7 mouse cellular contexts compared by ENCODE assay signal in genomic region chr19:4192251-4192985, GRCm38 (mm10). TPM values are rescaled to one million over a fixed set of nuclear protein-coding genes. Genes with fewer than 3 reads are reported as not detected.
DNase-seq lines count a peak whose midpoint lies in the region; ATAC-seq and TF ChIP-seq lines count a peak whose summit lies in the region.

No protein-coding gene starts in this region.

- H3K27ac ChIP-seq in spleen, adult 2 months (ENCODE audit: insufficient read depth, low read length) = peak overlapping the region; percentile 94
- peak overlapping the region; percentile 96 for H3K27ac ChIP-seq in embryonic facial prominence, embryonic 12.5 days
- H3K27ac ChIP-seq in intestine, embryonic 14.5 days (ENCODE audit: low read depth) = peak overlapping the region; percentile 89
- peak overlapping the region; percentile 95 for H3K27ac ChIP-seq in neural tube, embryonic 13.5 days (replicated peaks)

- no peak for DNase-seq in spleen, adult 2 months (ENCODE audit: low read depth in 1 of 2, low spot score in 2 of 2)
- no peak for DNase-seq in spleen, postnatal 10 days (ENCODE audit: low spot score in 2 of 2)
- DNase-seq in intestine, embryonic 14.5 days (ENCODE audit: low spot score) = no peak
- DNase-seq in urinary bladder, postnatal 25 days (ENCODE audit: low spot score) = no peak
- no peak for DNase-seq in left cerebral cortex, postnatal 36 days (ENCODE audit: low spot score in 2 of 2)

- intact Hi-C loops in left cerebral cortex, postnatal 36 days (cut with DNase I) = loop anchor here (5.0 kb wide), 1 partner anchor 65 kb away; the partner anchor contains the start of gene Aip

- TF ChIP-seq CTCF in spleen, adult 2 months (IDR thresholded peaks at IDR 0.05; ENCODE audit: extremely low read depth, insufficient read depth, insufficient read length, insufficient replicate concordance) = no peak

- H3K4me2 ChIP-seq in embryonic facial prominence, embryonic 12.5 days (replicated peaks) = peak overlapping the region; percentile 90
- H3K4me2 ChIP-seq in intestine, embryonic 14.5 days (ENCODE audit: low read length) = peak overlapping the region; percentile 96
- H3K4me2 ChIP-seq in neural tube, embryonic 13.5 days = peak overlapping the region; percentile 93

- H3K4me1 ChIP-seq in spleen, adult 2 months (ENCODE audit: control insufficient read depth, insufficient read depth, insufficient read length) = peaks cover 28% of the 10 kb centered on the region; the same call in 1 of the 2 replicates
- peaks cover 23% of the 10 kb centered on the region for H3K4me1 ChIP-seq in embryonic facial prominence, embryonic 12.5 days
- H3K4me1 ChIP-seq in intestine, embryonic 14.5 days (replicated peaks; ENCODE audit: control insufficient read depth, insufficient read depth, low read length) = peaks cover 23% of the 10 kb centered on the region
- H3K4me1 ChIP-seq in neural tube, embryonic 13.5 days (replicated peaks) = peaks cover 46% of the 10 kb centered on the region

- WGBS in spleen, adult 2 months = 1% methylated on average over 50 of the region's 52 CpGs
- WGBS in embryonic facial prominence, embryonic 12.5 days = under 1% methylated on average over 51 of the region's 52 CpGs
- WGBS in intestine, embryonic 14.5 days = under 1% methylated on average over 51 of the region's 52 CpGs
- under 1% methylated on average over 52 of the region's 52 CpGs for WGBS in neural tube, embryonic 13.5 days

- ATAC-seq in embryonic facial prominence, embryonic 12.5 days (ENCODE audit: insufficient number of reproducible peaks, insufficient read depth, low FRiP score, low TSS enrichment) = no peak
- ATAC-seq in intestine, embryonic 14.5 days (replicated peaks; ENCODE audit: low FRiP score, low TSS enrichment, low read depth) = peak; percentile 2
- ATAC-seq in neural tube, embryonic 13.5 days (ENCODE audit: low read depth) = peak; percentile 70

- H3K27me3 ChIP-seq in spleen, adult 2 months (ENCODE audit: control insufficient read depth, insufficient read depth, low read length) = no peaks in the 10 kb centered on the region
- H3K27me3 ChIP-seq in embryonic facial prominence, embryonic 12.5 days = no peaks in the 10 kb centered on the region
- no peaks in the 10 kb centered on the region for H3K27me3 ChIP-seq in intestine, embryonic 14.5 days (replicated peaks; ENCODE audit: control insufficient read depth, insufficient read depth, low read length)
- H3K27me3 ChIP-seq in neural tube, embryonic 13.5 days = no peaks in the 10 kb centered on the region

- H3K9me3 ChIP-seq in embryonic facial prominence, embryonic 12.5 days = no peaks in the 10 kb centered on the region
- no peaks in the 10 kb centered on the region for H3K9me3 ChIP-seq in intestine, embryonic 14.5 days (ENCODE audit: control insufficient read depth, low read length)
- no peaks in the 10 kb centered on the region for H3K9me3 ChIP-seq in neural tube, embryonic 13.5 days

- H3K9ac ChIP-seq in embryonic facial prominence, embryonic 12.5 days = peak overlapping the region; percentile 95
- peak overlapping the region; percentile 94 for H3K9ac ChIP-seq in intestine, embryonic 14.5 days (ENCODE audit: low read length)
- peak overlapping the region; percentile 99 for H3K9ac ChIP-seq in neural tube, embryonic 13.5 days

- TF ChIP-seq POLR2A in spleen, adult 2 months (IDR thresholded peaks at IDR 0.05; ENCODE audit: low read depth, low read length) = no peak

- peak overlapping the region; percentile 89 for H3K4me3 ChIP-seq in spleen, adult 2 months (ENCODE audit: extremely low read depth, insufficient read depth, insufficient read length)
- H3K4me3 ChIP-seq in embryonic facial prominence, embryonic 12.5 days = peak overlapping the region; percentile 68
- peak overlapping the region; percentile 75 for H3K4me3 ChIP-seq in intestine, embryonic 14.5 days (ENCODE audit: low read depth, low read length)
- peak overlapping the region; percentile 97 for H3K4me3 ChIP-seq in neural tube, embryonic 13.5 days

- H3K36me3 ChIP-seq in spleen, adult 2 months (ENCODE audit: control insufficient read depth, insufficient read depth, low read length) = peaks cover 53% of the 10 kb centered on the region
- H3K36me3 ChIP-seq in embryonic facial prominence, embryonic 12.5 days = peaks cover 45% of the 10 kb centered on the region
- H3K36me3 ChIP-seq in intestine, embryonic 14.5 days (ENCODE audit: control insufficient read depth, insufficient read depth, low read length) = peaks cover 44% of the 10 kb centered on the region
- H3K36me3 ChIP-seq in neural tube, embryonic 13.5 days = peaks cover 44% of the 10 kb centered on the region

RNA-seq across cellular contexts. Expression of gene Ppp1ca, which starts 0.6 kb away (rescaled TPM):
- polyA plus RNA-seq in spleen, adult 2 months (2012; rRNA removed) = 464 and 481 TPM in 2 replicates
- polyA plus RNA-seq in embryonic facial prominence, embryonic 12.5 days (2016; fragmentation: Nextera tagmentation; extraction: Ambion mirVana) = 782 and 783 TPM in 2 replicates
- 837 and 863 TPM in 2 replicates for polyA plus RNA-seq in intestine, embryonic 14.5 days (2014; fragmentation: Nextera tagmentation; extraction: Ambion mirVana)
- polyA plus RNA-seq in neural tube, embryonic 13.5 days (2015; fragmentation: Nextera tagmentation; extraction: Ambion mirVana) = 683 and 709 TPM in 2 replicates
- 100 to 1,000 TPM; 292 to 320 TPM for total RNA-seq in left cerebral cortex, postnatal 36 days (2021)

RNA-seq across cellular contexts. Expression of gene Tbc1d10c, which starts 1.3 kb away (rescaled TPM):
- 266 and 328 TPM in 2 replicates for polyA plus RNA-seq in spleen, adult 2 months (2012; rRNA removed)
- 1.2 and 1.9 TPM in 2 replicates for polyA plus RNA-seq in embryonic facial prominence, embryonic 12.5 days (2016; fragmentation: Nextera tagmentation; extraction: Ambion mirVana)
- 3.9 and 4.4 TPM in 2 replicates for polyA plus RNA-seq in intestine, embryonic 14.5 days (2014; fragmentation: Nextera tagmentation; extraction: Ambion mirVana)
- polyA plus RNA-seq in neural tube, embryonic 13.5 days (2015; fragmentation: Nextera tagmentation; extraction: Ambion mirVana) = 0.80 and 0.88 TPM in 2 replicates
- total RNA-seq in left cerebral cortex, postnatal 36 days (2021) = 1 to 10 TPM; 1.5 to 1.9 TPM

RNA-seq across cellular contexts. Expression of gene Rad9a, which starts 9.0 kb away (rescaled TPM):
- polyA plus RNA-seq in spleen, adult 2 months (2012; rRNA removed) = 53.1 and 62.9 TPM in 2 replicates
- 42.7 and 45.2 TPM in 2 replicates for polyA plus RNA-seq in embryonic facial prominence, embryonic 12.5 days (2016; fragmentation: Nextera tagmentation; extraction: Ambion mirVana)
- 33.2 and 38.3 TPM in 2 replicates for polyA plus RNA-seq in intestine, embryonic 14.5 days (2014; fragmentation: Nextera tagmentation; extraction: Ambion mirVana)
- polyA plus RNA-seq in neural tube, embryonic 13.5 days (2015; fragmentation: Nextera tagmentation; extraction: Ambion mirVana) = 23.5 and 24.9 TPM in 2 replicates
- 10 to 100 TPM in 1 of 2 experiments, 1 to 10 TPM in 1; 6.1 to 10.8 TPM for total RNA-seq in left cerebral cortex, postnatal 36 days (2021)

RNA-seq across cellular contexts. Expression of gene Carns1, which starts 17.1 kb away (rescaled TPM):
- polyA plus RNA-seq in spleen, adult 2 months (2012; rRNA removed) = 52.0 and 64.5 TPM in 2 replicates
- 2.6 and 3.7 TPM in 2 replicates for polyA plus RNA-seq in embryonic facial prominence, embryonic 12.5 days (2016; fragmentation: Nextera tagmentation; extraction: Ambion mirVana)
- polyA plus RNA-seq in intestine, embryonic 14.5 days (2014; fragmentation: Nextera tagmentation; extraction: Ambion mirVana) = 2.3 and 3.1 TPM in 2 replicates
- 5.1 and 6.6 TPM in 2 replicates for polyA plus RNA-seq in neural tube, embryonic 13.5 days (2015; fragmentation: Nextera tagmentation; extraction: Ambion mirVana)
- 1 to 10 TPM; 5.5 to 7.8 TPM for total RNA-seq in left cerebral cortex, postnatal 36 days (2021)

RNA-seq across cellular contexts. Expression of gene Clcf1, which starts 21.6 kb away (rescaled TPM):
- polyA plus RNA-seq in spleen, adult 2 months (2012; rRNA removed) = 128 and 163 TPM in 2 replicates
- 8.5 and 9.7 TPM in 2 replicates for polyA plus RNA-seq in embryonic facial prominence, embryonic 12.5 days (2016; fragmentation: Nextera tagmentation; extraction: Ambion mirVana)
- polyA plus RNA-seq in intestine, embryonic 14.5 days (2014; fragmentation: Nextera tagmentation; extraction: Ambion mirVana) = 6.9 and 7.5 TPM in 2 replicates
- 0.67 and 0.79 TPM in 2 replicates for polyA plus RNA-seq in neural tube, embryonic 13.5 days (2015; fragmentation: Nextera tagmentation; extraction: Ambion mirVana)
- 1 to 10 TPM in 1 of 2 experiments, under 1 TPM in 1; 0.84 to 1.2 TPM for total RNA-seq in left cerebral cortex, postnatal 36 days (2021)

Comparison
In these comparisons a context has a peak if more than half of its experiments do, and no peak if none do; other contexts are left out.
1. RNA of gene Tbc1d10c, which starts 1.3 kb away (polyA plus RNA-seq): 266 to 328 TPM in spleen, adult 2 months; 3.9 to 4.4 TPM in intestine, embryonic 14.5 days, 1.2 to 1.9 TPM in embryonic facial prominence, embryonic 12.5 days and 0.80 to 0.88 TPM in neural tube, embryonic 13.5 days; every median in the first group is over 10 times any median in the second.
2. Peak in every context shown above with its lines, with median percentiles within 50 percentile points of each other: H3K27ac ChIP-seq, H3K4me3 ChIP-seq, H3K4me2 ChIP-seq and H3K9ac ChIP-seq.